Mouse (Mus musculus) testis, postnatal 14 days (tissue): ENCODE data around the gene Gpank1.
A peak's percentile ranks its signal among the peaks of the same experiment; 100 is the strongest.
"Not testable (repeated sequence)": the region's sequence is repeated elsewhere in the genome, so short reads cannot be mapped to it uniquely, and the experiment has no call there.

ENCODE experiments used
- DNase-seq: peaks from one replicate; pipeline ENCODE4 v3.0.0; 2021; ENCODE audit warnings: low spot score

Gpank1 gene

GRCm38 (mm10) chr17:35100196-35100765, 21.0 kb upstream of the Gpank1 start:
- DNase-seq = no peak

GRCm38 (mm10) chr17:35101161-35101560, 20.1 kb upstream of the Gpank1 start:
- no peak for DNase-seq

- DNase-seq = no peak
Measured at GRCm38 (mm10) chr17:35102299-35102698, 19.0 kb upstream of the Gpank1 start.

GRCm38 (mm10) chr17:35103221-35103690, 18.0 kb upstream of the Gpank1 start:
- DNase-seq = no peak

DNA sequence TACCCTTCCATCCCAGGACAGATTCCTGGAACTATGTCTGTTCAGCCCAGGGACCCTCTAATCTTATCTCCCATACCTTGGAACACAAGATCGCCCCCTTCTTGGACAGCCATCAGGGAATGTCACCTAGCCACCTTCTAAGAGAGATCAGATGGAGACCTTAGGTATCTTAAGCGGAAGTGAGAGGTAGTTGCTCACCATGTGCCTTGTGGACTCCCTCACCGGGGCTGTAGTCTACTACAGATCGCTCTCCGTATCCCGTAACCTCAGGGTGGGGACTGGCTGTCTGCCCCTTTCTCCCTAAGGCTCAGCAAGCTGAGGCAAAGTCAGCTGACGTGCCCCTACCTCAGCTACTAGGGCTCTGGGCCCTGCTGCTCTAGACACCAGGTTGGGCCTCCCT, 17.2 kb upstream of the Gpank1 start:
- no peak for DNase-seq

- no peak for DNase-seq
Measured at GRCm38 (mm10) chr17:35104754-35105153, 16.5 kb upstream of the Gpank1 start.

- no peak for DNase-seq
Measured at GRCm38 (mm10) chr17:35105740-35106389, 15.4 kb upstream of the Gpank1 start.

- no peak for DNase-seq
Measured at GRCm38 (mm10) chr17:35106522-35106921, 14.7 kb upstream of the Gpank1 start.

- DNase-seq = no peak
Measured at GRCm38 (mm10) chr17:35108097-35108496, 13.2 kb upstream of the Gpank1 start, which contains the start of gene Ly6g5c. Gene Ly6g5c (plus strand): TSS chr17:35108279.

GRCm38 (mm10) chr17:35111774-35112173, 9.5 kb upstream of the Gpank1 start:
- no peak for DNase-seq

GRCm38 (mm10) chr17:35115046-35116019, 5.9 kb upstream of the Gpank1 start, which contains the start of gene Ly6g5b:
Gene Ly6g5b (minus strand): TSS chr17:35115428.
- no peak for DNase-seq

DNA sequence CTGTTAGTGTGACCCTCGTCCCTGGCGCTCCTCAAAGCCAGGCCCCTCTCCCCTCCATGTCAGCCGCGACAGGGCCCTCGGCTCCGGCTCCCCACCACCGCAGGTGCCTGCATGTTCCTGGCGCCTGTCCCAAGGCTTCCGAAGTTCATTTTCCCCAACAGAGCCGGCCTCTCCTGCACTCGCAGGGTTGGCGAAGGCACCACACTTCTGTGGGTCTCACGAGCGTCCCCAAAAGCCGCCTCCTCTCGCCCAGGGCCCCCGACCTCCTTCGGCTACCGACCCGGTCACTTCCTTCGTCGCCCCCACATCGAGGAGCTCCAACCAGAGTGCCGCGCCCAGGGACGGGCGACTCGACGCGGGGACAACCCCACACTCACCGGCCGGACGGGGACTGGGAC, 511 bp upstream of the Gpank1 start:
- DNase-seq = peak; percentile 66

DNA sequence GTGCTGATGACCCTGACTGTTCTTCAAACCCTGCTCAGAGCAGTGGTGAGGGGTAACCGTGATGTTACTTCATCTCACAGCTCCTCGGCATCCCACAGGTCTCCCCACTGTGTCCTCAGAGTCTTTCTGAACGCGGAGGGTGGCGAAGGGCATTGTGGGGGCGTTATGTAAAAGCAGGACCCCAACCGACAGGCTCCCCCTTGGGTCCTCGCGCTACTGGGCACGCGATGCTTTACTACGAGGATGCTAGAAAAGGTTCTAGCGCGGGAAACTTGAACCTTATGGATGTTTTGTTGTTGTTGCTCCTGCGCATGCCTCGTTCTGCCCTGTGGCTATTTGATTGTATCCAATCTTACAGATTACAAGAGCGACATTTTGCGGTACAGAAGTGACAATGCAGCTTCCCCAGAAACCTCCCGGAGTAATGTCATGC, 632 bp downstream of the Gpank1 start, which contains the start of gene Csnk2b:
TSS of gene Csnk2b (minus strand) at position 183 of the 433 bp plus-strand sequence.
- peak; percentile 61 for DNase-seq

DNA sequence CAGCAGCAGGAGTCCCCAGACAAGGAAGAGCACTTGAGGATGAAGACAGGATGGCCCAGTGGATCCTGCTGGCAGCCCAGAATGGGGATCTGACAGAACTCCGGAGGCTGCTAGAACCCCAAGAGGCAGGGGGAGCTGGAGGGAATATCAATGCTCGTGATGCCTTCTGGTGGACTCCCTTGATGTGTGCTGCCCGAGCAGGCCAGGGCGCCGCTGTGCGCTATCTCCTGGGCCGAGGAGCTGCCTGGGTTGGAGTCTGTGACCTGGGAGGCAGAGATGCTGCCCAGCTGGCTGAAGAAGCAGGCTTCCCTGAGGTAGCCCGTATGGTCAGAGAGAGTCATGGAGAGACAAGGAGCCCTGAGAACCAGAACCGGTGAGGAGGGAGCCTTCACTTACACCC, 2.0 kb downstream of the Gpank1 start:
- not testable (repeated sequence) for DNase-seq

- not testable (repeated sequence) for DNase-seq
Measured at GRCm38 (mm10) chr17:35124261-35124896, 3.1 kb downstream of the Gpank1 start.

DNA sequence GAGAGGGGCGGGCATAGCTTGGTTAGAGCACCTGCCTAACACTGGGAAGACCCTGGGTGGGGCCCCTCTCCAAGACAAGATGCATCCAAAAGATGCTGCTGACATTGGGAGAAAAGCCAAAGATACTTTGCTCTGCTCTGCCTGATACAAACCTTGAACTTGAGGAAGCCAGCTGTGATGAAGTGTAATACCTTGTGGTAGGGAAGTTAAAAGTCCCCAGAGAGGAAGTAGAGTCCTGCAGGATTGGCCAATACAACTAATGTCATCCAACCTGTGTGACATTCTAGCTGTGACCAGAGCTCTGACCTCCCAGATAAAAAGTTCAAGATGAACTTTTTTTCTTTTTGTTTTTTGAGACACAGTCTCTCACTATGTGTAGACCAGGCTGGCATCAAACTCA, 3.8 kb downstream of the Gpank1 start:
- DNase-seq = no peak

- no peak for DNase-seq
Measured at GRCm38 (mm10) chr17:35125578-35125977, 4.3 kb downstream of the Gpank1 start.

- peak; percentile 76 for DNase-seq
Measured at GRCm38 (mm10) chr17:35126206-35126611, 5.0 kb downstream of the Gpank1 start, which contains the start of gene D17H6S53E. Gene D17H6S53E (plus strand): TSS chr17:35126373.

DNA sequence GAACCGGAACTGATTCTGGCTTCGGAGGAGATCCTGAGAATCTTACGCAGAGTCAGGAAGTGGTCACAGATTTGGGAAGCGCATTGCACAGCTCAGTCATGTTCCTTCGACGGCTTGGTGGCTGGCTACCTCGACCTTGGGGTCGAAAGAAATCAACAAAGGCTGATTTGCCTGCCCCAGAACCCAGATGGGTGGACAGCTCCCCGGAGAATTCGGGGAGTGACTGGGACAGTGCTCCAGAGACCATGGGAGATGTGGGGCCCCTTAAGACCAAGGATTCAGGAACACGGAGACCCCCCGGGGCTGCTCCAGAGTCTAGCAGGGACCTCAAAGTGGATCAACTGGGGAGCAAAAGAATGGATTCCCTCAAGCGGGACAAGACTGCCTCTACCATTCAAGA, 5.8 kb downstream of the Gpank1 start:
- DNase-seq = no peak

DNA sequence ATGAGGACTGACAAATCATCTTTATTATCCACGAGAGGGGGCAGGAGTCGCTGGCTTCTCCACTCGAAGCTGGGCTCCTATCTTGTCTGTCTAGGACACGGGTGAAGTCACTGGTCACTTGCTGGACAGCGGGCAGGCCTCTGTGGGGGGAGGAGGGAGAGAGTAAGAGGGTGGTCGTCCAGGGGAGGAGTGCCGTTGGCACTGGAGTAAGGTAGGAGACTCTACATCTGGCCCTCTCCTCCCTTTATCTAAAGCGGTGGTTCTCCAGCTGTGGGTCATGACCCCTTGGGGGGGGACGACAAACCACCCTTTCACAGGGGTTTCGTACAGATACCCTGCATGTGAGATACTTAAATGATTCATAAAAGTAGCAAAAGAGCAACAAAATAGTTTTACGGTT, 7.7 kb downstream of the Gpank1 start:
- no peak for DNase-seq

DNA sequence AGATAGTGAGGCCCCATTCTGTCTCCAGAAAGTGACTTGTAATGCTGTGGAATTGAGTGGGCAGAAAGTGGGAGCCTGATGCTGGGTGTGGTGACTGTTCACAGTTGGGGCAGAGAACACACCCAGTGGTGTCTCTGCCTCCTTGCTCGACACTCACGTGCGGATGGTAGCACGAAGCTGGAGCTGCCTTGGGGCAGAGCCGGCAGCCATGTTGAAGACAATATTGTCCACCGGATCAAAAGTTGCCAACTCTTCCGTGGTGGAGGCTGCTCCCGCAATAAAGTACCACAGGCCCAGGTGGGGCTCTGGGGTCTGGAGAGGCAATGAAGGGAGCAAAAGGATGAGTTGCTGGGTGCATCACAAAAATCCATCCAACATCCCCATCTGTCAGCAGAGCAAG, 9.8 kb downstream of the Gpank1 start:
- no peak for DNase-seq
